Mouse (Mus musculus): Measurements from ENCODE around the gene Pcdh7.
A peak's percentile ranks its signal among the peaks of the same experiment; 100 is the strongest.

Gene Pcdh7

GRCm38 (mm10) chr5:57931738-57932137 lies 214.0 kb downstream of the Pcdh7 start:
- DNase-seq, result no peak

- DNase-seq, result no peak
Measured at GRCm38 (mm10) chr5:57934666-57935065, 216.9 kb downstream of the Pcdh7 start.

DNA sequence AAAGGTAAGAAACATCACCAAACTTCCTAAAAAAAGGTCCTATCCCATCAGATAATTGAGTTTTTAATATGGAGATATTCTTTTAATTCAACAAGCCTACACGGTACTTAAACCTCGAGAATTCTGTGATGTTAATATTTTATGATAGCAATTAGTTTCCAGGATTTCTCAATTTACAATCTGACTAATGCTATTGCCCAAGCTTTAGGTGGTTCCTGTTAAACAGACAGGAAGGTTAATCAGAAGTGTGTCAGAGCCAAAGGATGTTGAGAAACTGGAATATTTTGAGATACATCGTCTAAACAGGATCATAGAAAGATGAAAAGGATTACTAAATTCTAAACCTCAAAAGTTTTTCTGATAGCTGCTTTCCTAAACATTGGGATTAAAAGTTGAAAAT lies 222.7 kb downstream of the Pcdh7 start:
- no peak for DNase-seq

DNA sequence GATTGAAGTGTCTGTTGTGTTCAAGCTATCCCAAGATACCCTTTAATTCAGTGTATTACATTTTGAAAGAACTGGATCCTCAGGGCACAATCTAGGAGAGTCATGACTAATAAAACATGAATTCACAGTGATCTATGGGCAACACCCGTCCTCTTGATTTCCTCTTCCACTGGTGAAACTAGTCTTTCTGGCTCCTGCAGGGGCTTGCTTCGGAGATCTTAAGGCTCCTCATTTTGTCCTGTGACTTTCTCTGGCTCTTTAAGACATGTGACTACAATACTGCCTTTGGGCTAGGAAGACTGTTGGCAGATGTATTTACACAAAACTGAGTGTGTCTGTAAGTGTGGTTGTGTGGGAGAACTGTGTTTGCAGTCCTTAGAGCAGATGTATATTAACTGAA lies 225.4 kb downstream of the Pcdh7 start:
- DNase-seq, result no peak

DNA sequence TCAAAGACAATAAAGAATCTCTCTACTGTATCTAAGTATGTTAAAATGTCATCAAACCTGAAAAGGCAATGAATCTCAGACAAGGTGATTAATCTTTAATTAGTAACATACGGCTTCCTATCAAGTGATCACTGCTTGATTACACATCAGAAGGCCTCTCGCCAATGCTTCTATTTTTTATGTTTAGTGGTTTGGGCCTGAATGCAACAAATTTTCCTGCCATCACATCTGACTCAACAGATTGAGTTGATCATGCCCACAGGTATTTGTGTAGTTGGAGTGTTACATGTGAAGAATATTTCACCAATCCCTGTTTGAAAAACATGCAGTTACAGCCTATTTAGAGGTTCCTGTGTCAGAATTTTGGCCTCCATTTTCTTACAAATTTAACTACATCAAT lies 225.8 kb downstream of the Pcdh7 start:
- DNase-seq, result no peak

DNA sequence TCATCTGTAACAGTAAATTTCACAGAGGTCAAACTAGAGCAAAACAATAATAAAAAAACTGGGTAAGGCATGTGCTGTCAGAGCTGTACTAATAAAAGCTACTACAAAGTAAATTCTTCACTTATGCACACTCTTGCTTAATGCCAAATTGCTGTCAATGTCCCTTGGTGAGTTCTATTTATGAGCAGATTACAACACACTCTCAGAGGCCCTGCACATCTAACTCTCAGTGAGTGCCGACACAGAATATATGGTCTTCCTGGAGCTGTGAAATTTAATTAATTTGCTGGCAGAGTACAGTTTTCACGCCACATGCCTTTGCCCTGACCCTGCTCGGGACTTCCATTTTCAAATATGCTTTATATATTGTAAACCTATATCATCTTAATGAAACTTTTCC lies 227.7 kb downstream of the Pcdh7 start:
- no peak for DNase-seq

GRCm38 (mm10) chr5:57959317-57959716 lies 241.6 kb downstream of the Pcdh7 start:
- DNase-seq, result no peak

GRCm38 (mm10) chr5:57963792-57964191 lies 246.0 kb downstream of the Pcdh7 start:
- DNase-seq, result no peak

GRCm38 (mm10) chr5:57964201-57964600 lies 246.4 kb downstream of the Pcdh7 start:
- DNase-seq, result no peak

GRCm38 (mm10) chr5:57993584-57993983 lies 275.8 kb downstream of the Pcdh7 start:
- no peak for DNase-seq

DNA sequence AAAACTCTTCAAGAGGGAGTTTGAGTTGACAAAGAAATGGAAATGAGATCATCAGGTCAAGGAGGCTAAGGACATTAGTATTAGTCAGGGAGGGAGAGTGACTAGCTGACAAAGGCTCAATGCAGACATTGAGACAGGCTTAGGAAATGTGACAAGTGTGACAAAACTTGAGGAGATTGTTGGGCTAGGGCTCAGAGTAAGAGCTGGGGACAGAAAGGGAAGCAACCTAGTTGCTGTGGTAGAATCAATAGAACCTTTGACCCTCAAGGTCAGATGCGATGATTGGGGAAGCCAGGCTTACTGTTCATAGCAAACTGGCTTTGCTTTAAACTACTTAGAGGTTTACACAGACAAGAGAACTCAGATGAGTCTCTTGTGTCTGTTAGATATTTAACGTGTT lies 303.6 kb downstream of the Pcdh7 start:
- DNase-seq, result no peak

DNA sequence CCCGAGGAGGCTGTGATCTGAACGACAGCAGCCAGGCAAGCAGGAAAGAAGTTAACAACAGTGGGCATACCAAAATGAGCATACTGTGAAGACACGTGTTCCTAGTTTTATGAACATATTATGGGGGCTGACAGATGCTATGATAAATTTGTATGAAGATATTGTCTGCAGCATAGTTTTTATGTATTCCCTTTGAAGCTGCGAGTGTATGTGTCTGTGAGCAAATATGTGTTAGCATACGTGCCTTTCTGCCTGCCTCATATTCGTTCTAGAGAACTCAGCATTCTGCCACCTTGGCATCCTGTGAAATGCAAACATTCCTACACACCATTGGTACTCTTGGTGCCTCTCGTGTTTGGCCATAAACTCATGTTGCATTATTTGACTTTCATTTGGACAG lies 307.4 kb downstream of the Pcdh7 start:
- DNase-seq, result no peak

DNA sequence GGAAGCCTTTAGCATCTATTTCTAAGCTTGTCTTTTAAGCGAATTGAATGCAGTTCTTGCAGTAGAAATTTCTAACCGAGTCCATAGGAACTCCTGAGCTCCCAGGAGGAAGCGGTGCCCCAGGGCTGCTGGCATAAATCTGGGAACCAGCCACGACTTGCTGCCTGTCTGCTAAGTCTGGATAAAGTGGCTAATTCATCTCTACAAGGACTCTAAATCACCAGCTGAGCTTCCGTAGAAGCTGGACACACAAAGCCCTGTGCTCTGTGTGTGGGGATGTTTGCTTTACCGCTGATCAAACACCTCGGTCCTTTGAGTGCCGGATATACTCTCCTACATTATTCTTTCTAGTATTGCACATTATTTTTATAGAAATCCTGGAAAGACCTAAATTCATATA lies 308.0 kb downstream of the Pcdh7 start:
- no peak for DNase-seq

GRCm38 (mm10) chr5:58039875-58040274 lies 322.1 kb downstream of the Pcdh7 start:
- no peak for DNase-seq

GRCm38 (mm10) chr5:58044216-58044615 lies 326.4 kb downstream of the Pcdh7 start:
- DNase-seq, result peak; percentile 1

DNA sequence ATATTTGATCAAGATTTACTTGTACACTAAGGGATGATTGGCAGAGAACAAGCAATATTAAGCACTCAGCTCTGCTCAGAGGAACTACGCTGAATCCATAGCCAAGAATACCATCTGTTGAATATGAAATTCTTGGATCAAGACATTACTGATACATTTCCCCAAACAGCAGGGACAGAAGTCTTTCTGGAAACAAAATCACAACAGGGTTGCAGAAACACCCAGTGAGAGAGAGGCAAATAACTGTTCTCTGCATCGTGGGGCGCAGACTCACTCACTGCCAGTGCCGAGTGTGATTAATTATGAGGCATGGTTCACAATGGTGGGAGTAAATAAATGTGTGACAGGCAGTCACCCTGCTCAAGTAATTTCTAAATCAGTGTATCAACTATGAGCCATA lies 363.3 kb downstream of the Pcdh7 start:
- no peak for DNase-seq

DNA sequence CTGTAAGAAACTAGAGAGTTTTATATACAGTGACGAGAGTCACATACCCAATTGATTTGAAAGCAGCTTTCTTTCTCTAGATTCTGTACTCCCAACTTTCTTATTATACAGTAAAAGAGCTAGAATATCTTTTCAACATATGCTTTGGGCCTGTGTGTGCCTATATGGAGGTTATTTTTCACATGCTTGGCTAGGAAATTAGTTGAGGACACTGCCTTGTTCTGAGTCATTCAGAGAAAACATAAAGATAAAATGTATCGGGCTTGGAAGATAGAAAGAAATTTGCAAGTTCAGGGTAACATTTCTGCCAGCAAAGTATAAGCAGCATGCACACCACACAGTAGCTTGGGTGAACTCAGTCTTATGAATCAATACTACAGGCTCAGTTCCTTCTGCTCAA lies 364.5 kb downstream of the Pcdh7 start:
- no peak for DNase-seq

- no peak for DNase-seq
Measured at GRCm38 (mm10) chr5:58083056-58083455, 365.3 kb downstream of the Pcdh7 start.

DNA sequence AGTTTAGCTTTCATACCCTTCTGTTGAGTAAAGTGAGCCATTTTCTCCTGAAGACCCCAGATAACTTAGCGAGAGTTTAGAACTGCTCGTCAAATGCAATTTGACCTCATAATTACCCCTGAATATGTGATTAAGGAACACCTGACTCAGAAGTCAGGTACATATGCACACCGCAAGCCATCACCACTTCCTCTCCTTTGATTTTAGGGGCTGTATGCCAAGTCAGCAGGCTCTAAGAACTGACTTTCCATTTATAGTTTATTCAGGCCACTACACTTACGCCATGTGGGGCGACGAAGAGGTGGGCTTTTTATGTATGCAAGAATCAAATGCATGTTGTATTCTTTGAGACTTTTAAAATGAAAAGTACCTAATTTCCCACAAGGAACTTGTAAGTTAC lies 366.2 kb downstream of the Pcdh7 start:
- DNase-seq, result no peak

DNA sequence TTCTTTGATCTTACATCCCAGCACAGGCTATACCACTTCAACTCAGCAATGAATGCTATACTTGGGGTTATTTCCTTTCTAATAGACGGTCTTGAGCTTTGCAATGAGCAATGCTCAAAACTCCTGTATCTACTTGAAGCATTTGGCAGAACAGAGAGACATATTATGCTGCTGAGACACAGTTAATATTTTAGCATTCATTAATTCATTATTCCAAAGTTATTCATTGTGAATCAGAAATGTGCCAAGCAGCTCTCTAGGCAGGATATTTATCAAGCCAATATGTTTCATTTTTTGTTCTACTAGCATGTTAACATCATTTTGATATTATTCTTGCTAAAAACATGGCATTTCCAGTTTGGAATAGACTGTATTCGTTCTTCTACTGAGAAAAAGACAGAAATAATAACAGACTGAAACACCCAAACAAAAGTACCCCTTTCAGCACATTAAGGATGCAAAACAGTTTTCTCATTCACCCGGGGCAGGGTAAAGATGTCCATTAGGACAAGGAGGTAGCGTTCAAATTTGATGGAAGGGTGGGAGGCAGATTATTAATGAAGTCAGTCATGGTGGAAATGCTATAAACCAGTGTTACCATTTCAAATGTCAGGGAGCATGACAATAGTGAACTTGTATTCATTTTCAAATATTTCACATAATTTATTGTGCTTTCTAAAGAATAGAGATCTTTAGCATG lies 391.0 kb downstream of the Pcdh7 start:
- DNase-seq, result no peak

DNA sequence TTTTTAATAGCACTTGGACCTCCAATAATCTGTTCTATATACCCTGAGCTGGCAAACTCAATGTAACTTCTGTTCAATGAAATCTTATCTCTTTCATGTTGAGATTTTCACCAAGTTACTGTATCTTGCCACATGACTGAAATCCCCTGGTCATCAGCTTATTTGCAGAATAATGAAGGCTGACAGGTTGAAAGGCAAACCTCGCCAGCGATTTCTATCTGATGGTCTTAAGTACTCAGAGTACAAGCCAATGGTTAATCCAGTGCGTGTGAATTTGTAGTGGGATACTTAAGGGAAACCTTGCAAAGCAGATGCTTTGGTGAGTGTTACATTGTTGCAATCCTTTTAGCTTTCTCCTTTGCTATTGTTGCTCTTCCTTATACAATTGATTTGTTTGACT lies 398.3 kb downstream of the Pcdh7 start:
- no peak for DNase-seq

DNA sequence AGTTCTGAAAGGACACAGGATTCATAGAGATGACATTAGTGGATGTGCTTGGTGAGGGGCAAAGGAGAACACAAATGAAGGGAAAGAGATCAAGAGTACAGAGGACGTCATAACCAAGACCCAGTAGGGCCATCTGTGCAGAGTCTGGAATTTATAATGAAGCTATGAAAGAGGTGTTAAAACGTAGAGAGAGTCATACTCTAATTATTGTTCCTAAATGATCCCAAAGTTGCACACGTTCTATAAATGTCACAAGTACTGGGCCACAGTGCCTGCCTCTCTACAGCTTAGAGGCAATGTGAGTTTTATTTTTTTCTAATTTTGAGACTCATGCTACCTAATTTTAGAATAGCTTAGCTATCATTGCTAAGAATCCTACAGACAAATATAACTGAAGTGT lies 400.1 kb downstream of the Pcdh7 start:
- no peak for DNase-seq

GRCm38 (mm10) chr5:58118930-58119611 lies 401.3 kb downstream of the Pcdh7 start:
- no peak for DNase-seq

- no peak for DNase-seq
Measured at GRCm38 (mm10) chr5:58143897-58144296, 426.1 kb downstream of the Pcdh7 start.

DNA sequence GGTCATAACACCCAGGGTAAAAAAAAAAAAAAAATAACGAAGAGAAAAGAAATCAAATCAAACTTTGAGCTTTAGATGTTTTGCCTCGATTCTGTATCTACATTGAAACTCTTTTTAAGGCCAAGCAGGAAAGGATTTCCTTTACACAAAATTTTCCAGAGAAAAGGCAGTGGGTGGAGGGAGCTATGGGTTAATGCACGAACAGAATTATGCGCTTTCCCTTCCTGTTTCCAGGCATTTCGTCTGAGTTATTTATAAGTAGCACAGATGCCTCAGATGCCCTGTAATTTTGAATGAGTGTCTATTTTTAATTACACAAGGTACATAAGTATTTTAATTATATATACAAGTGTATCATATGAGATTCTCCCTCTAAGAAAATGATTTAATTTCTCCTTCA lies 436.2 kb downstream of the Pcdh7 start:
- DNase-seq, result no peak

All from kidney, adult 9 months (tissue).